Mouse (Mus musculus) bone marrow macrophage, adult 2 months (primary cell): ENCODE results near the gene Lmbr1. TPM values are rescaled to one million over a fixed set of nuclear protein-coding genes. Genes with fewer than 3 reads are reported as not detected.

ENCODE experiments used
- H3K27ac ChIP-seq: 2 replicates; pipeline ENCODE4 v1.5.1; 2012; ENCODE audit warnings: low read depth, low read length; ENCODE audit not compliant: insufficient read depth
- H3K4me1 ChIP-seq: 2 replicates; pipeline ENCODE4 v1.6.1; 2012; ENCODE audit warnings: low read length; ENCODE audit not compliant: control insufficient read depth, insufficient read depth
- H3K4me3 ChIP-seq: 2 replicates; pipeline ENCODE4 v1.5.1; 2012; ENCODE audit warnings: mild to moderate bottlenecking, low read length, moderate library complexity; ENCODE audit not compliant: insufficient read depth
- CTCF ChIP-seq: IDR thresholded peaks from 2 replicates; pipeline ENCODE4 v1.5.1; 2012; ENCODE audit warnings: low read depth, mild to moderate bottlenecking, low read length, moderate library complexity
- POLR2A ChIP-seq: IDR thresholded peaks from 2 replicates; pipeline ENCODE4 v1.6.1; 2012; ENCODE audit warnings: mild to moderate bottlenecking, low read depth, low read length, borderline replicate concordance
- polyA plus RNA-seq: library from polyadenylated mRNA; stranded (reverse); fragments of >200 nt; gene quantifications from 2 replicates; pipeline ENCODE4 v1.2.4, GENCODE M21; 2012; ENCODE audit not compliant: missing spikeins, insufficient read depth, insufficient read length

Lmbr1 gene
- polyA plus RNA-seq, 1 experiment = 3.5 TPM

- peaks cover 9% of the 10 kb centered on the region for H3K4me1 ChIP-seq
- TF ChIP-seq POLR2A (no peak), CTCF (no peak)
Measured at GRCm38 (mm10) chr5:29380091-29380490, 1.9 kb upstream of the Lmbr1 start.

DNA sequence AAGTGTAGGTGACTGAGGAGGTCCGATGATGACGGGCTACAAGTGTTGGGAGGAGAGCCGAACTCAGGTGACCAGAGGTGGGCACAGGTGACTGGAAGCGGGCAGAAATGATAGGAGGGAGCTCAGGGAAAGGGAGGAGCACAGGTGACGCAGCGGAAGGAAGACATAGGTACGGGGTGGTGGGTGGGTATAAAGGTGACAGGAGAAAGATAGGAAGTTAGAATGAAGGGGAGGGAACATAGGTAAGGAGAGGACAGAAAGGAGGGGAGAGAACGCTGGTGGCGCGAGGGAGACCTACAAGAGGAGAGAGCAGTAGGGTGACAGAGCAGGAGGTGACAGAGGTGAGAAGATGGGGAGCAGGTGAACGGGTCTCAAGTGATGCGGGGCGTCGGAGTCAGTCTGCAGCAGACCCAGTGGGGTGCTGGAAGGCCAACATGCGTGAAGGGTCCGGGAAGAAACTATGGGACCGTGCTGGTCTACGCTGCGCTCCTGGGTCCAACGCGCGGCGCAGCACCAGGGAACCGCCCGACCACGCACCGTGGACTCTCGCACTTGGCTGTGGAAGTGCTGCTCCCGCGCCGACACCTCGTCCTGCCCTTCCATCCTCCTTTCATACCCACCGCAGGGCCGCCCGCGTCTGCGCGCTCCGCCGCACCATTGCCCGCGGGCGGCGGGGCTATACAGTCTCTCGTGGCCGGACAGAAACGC is 446 bp downstream of the Lmbr1 start:
- no peak for TF ChIP-seq CTCF
- no peak for TF ChIP-seq POLR2A
- peaks cover 9% of the 10 kb centered on the region for H3K4me1 ChIP-seq
- H3K4me3 ChIP-seq = peak overlapping the region; percentile 72
- no peak overlapping the region for H3K27ac ChIP-seq

More at GRCm38 (mm10) chr5:29380091-29380490, 1.9 kb upstream of the Lmbr1 start:
- Histone ChIP-seq H3K4me3 (no peak overlapping the region), H3K27ac (no peak overlapping the region)

DNA sequence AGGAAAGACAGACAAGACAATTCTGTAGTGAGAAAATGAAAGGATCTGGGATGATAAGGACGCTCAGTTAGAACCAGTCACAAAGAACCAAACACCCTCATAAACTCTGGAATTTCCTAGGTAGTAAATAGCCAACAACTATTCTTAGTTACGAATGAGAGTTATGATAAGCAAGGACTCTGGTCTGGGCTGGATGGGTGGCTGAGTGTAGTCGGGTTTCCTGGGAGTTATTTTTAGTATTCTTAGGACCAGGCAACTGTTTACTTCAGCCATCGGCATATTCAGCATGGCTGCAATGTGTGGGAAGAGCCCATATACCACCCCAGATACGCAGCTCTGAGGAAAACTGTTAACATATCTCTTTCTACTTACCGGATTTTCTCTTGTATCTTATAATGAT is 14.7 kb downstream of the Lmbr1 start:
- Histone ChIP-seq H3K27ac (no peak overlapping the region), H3K4me1 (no peaks in the 10 kb centered on the region), H3K4me3 (no peak overlapping the region)
- TF ChIP-seq POLR2A = no peak
- no peak for TF ChIP-seq CTCF

GRCm38 (mm10) chr5:29335836-29336235 is 42.4 kb downstream of the Lmbr1 start:
- H3K4me1 ChIP-seq = no peaks in the 10 kb centered on the region
- TF ChIP-seq CTCF (no peak), POLR2A (no peak)
- no peak overlapping the region for H3K27ac ChIP-seq
- no peak overlapping the region for H3K4me3 ChIP-seq

GRCm38 (mm10) chr5:29322503-29322902 is 55.7 kb downstream of the Lmbr1 start:
- Histone ChIP-seq H3K4me3 (no peak overlapping the region), H3K4me1 (no peaks in the 10 kb centered on the region), H3K27ac (no peak overlapping the region)
- TF ChIP-seq CTCF = no peak
- no peak for TF ChIP-seq POLR2A

DNA sequence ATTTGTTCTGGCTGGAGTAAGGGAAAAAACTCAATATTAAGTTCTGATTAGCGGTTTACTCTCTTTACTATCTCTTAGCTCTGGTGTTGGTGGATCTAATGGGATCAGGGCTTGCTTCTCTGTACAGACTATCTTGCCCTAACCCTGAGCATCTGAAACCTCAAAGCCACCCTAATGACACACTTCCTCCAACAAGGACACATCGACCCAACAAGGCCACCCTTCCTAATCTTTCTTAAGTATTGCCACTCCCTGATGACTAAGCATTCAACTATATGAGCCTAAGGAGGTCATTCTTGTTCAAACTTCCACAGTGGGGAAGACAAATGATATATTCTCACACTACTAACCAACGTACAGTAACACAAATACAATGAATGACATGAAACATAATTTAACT is 69.0 kb downstream of the Lmbr1 start:
- Histone ChIP-seq H3K4me3 (no peak overlapping the region), H3K4me1 (peaks cover 2% of the 10 kb centered on the region), H3K27ac (no peak overlapping the region)
- TF ChIP-seq CTCF (no peak), POLR2A (no peak)

GRCm38 (mm10) chr5:29293194-29293593 is 85.0 kb downstream of the Lmbr1 start:
- no peak overlapping the region for H3K27ac ChIP-seq
- TF ChIP-seq POLR2A (no peak), CTCF (peak; percentile 79)
- no peak overlapping the region for H3K4me3 ChIP-seq
- peaks cover 14% of the 10 kb centered on the region for H3K4me1 ChIP-seq

GRCm38 (mm10) chr5:29290110-29290509 is 88.1 kb downstream of the Lmbr1 start:
- no peak for TF ChIP-seq POLR2A
- no peak for TF ChIP-seq CTCF
- peaks cover 14% of the 10 kb centered on the region for H3K4me1 ChIP-seq
- H3K4me3 ChIP-seq = peak overlapping the region; percentile 12
- H3K27ac ChIP-seq = 0 out of 2 replicates have a peak overlapping the region, but pooled peaks have one; percentile 13

DNA sequence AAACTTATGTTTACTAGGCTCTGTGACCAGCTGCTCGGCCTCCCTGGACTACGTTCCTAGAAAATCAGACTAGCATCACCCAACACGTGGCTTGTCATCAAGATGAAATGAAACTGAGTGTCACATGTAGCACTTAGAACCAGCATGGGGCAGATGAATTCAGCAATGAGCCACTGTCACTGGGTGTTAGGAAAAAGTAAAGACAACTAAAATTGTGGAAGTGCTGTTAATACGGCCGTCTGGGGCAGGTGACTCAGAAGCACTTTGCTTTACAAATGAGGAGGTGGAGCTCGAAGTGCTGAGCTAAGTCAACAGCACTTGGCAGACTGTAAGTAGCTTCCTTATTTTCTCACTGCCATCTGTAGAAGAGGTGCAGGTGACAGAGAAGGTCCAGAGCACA is 88.5 kb downstream of the Lmbr1 start:
- Histone ChIP-seq H3K4me1 (peaks cover 14% of the 10 kb centered on the region), H3K4me3 (no peak overlapping the region), H3K27ac (peak overlapping the region; percentile 26)
- TF ChIP-seq CTCF (no peak), POLR2A (no peak)

- Histone ChIP-seq H3K4me1 (no peaks in the 10 kb centered on the region), H3K27ac (no peak overlapping the region), H3K4me3 (no peak overlapping the region)
- TF ChIP-seq POLR2A (no peak), CTCF (no peak)
Measured at GRCm38 (mm10) chr5:29281081-29281480, 97.1 kb downstream of the Lmbr1 start.
